Mouse (Mus musculus) liver, embryonic 12.5 days (tissue): ENCODE measurements around the gene Lclat1. TPM values are rescaled to one million over a fixed set of nuclear protein-coding genes. Genes with fewer than 3 reads are reported as not detected.

ENCODE experiments used
- ATAC-seq: fragments of 200-750 bp; cut with Nextera tagmentation; 2 replicates; pipeline ENCODE4 v1.8.0; 2017; ENCODE audit warnings: moderate number of reproducible peaks, mild to moderate bottlenecking, moderate library complexity
- H3K27ac ChIP-seq: fragments of 300-500 bp; sonication (generic); 2 replicates; pipeline ENCODE4 v1.5.1; 2016; ENCODE audit warnings: mild to moderate bottlenecking
- H3K27me3 ChIP-seq: fragments of 300-500 bp; sonication (generic); replicated peaks from 2 replicates; pipeline ENCODE4 v1.6.1; 2016; ENCODE audit warnings: mild to moderate bottlenecking, moderate library complexity
- H3K36me3 ChIP-seq: fragments of 300-500 bp; sonication (generic); 2 replicates; pipeline ENCODE4 v1.6.1; 2016; ENCODE audit warnings: mild to moderate bottlenecking, moderate library complexity
- H3K4me1 ChIP-seq: fragments of 300-500 bp; sonication (generic); 2 replicates; pipeline ENCODE4 v1.6.1; 2016
- H3K4me2 ChIP-seq: fragments of 300-500 bp; sonication (generic); 2 replicates; pipeline ENCODE4 v1.6.1; 2016; ENCODE audit warnings: mild to moderate bottlenecking, moderate library complexity
- H3K4me3 ChIP-seq: fragments of 300-500 bp; sonication (generic); 2 replicates; pipeline ENCODE4 v1.5.1; 2016; ENCODE audit warnings: mild to moderate bottlenecking, moderate library complexity
- H3K9ac ChIP-seq: fragments of 300-500 bp; sonication (generic); 2 replicates; pipeline ENCODE4 v1.6.1; 2016; ENCODE audit warnings: mild to moderate bottlenecking, moderate library complexity
- H3K9me3 ChIP-seq: fragments of 300-500 bp; sonication (generic); replicated peaks from 2 replicates; pipeline ENCODE4 v1.6.1; 2016; ENCODE audit warnings: mild to moderate bottlenecking, moderate library complexity
- WGBS: fragments of 180-500 bp; shearing (Covaris S2); methylation state at CpG from one replicate; pipeline ENCODE4 v1.1.7; 2016; ENCODE audit not compliant: insufficient replicate concordance; 5-methylcytosine and 5-hydroxymethylcytosine counted together
- polyA plus RNA-seq: library from polyadenylated mRNA; unstranded; fragments of >200 nt; fragmentation: Nextera tagmentation; extraction: Ambion mirVana; gene quantifications from 2 replicates; pipeline ENCODE4 v1.2.1, GENCODE M21; 2016

The Lclat1 gene
- polyA plus RNA-seq, 1 experiment from 2014 or later, result 4.5 TPM

DNA sequence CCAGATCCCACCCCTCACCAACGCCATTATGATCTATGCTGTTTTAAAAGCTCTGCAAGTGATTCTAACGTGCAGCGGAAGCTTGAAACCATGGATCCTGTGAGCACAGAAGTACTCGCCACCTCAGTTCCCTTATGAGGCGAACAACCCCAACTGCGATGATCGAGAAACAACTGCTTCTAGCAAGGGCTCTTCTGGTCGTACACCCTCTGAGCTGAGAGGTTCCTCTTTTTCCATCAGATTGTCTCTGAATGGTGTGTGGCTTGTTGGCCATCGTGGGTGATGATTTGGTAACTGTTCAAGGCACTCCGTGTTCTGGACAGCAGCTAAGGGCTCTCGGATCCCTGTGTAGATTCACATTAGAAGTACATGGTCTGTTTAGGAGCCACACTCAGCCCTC, 12.7 kb upstream of the Lclat1 start:
- H3K36me3 ChIP-seq, result no peaks in the 10 kb centered on the region
- peaks cover 3% of the 10 kb centered on the region; the same call in 1 of the 2 replicates for H3K27me3 ChIP-seq
- no peaks in the 10 kb centered on the region for H3K4me1 ChIP-seq
- H3K4me2 ChIP-seq, result no peak overlapping the region
- WGBS, result 41% methylated on average over 11 of the region's 11 CpGs
- no peaks in the 10 kb centered on the region for H3K9me3 ChIP-seq
- H3K4me3 ChIP-seq, result no peak overlapping the region
- H3K27ac ChIP-seq, result no peak overlapping the region
- ATAC-seq, result no peak
- H3K9ac ChIP-seq, result no peak overlapping the region

DNA sequence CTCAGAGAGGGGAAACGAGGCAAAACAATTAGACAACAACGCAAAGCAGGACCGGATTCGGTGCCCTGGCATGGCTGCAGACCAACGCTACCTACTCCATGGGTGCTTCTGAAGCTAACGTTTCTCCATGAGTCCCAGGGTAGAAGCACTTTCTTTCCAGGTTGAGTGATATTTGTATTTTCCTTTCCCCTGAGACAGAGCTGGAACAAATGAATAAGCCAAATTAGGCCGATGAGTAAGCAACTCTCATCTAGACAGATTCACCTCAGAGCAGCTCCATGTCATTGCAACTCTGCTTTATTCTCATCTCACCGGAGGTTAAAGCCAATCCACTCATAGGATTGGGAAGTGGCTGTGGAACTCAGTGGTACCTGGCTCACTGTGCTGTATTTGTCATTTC, 12.2 kb upstream of the Lclat1 start:
- Histone ChIP-seq H3K4me1 (no peaks in the 10 kb centered on the region), H3K36me3 (no peaks in the 10 kb centered on the region), H3K9me3 (no peaks in the 10 kb centered on the region), H3K4me2 (no peak overlapping the region), H3K27me3 (peaks cover 3% of the 10 kb centered on the region; the same call in 1 of the 2 replicates), H3K9ac (no peak overlapping the region), H3K27ac (no peak overlapping the region), H3K4me3 (no peak overlapping the region)
- ATAC-seq, result no peak
- WGBS, result 75% methylated on average over 8 of the region's 8 CpGs

DNA sequence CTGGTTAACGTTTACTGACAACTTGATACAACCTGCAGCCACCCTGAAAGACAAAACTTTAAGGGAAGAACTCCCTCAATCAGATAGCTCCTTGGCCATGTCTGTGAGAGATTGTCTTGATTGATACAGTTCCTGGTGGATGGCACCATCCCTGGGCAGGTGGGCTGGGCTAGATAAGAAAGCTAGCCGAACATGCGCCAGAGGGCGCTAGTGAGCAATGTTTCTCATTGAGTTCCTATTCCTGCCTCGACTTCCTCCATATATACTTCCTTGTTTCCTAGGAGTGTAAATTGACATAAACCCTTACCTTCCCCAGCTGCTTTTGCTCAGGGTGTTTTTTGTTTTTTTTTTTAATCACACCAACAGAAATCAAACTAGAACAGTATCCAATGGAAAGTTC, 11.3 kb upstream of the Lclat1 start:
- no peak overlapping the region for H3K9ac ChIP-seq
- H3K36me3 ChIP-seq, result no peaks in the 10 kb centered on the region
- 21% methylated on average over 5 of the region's 5 CpGs for WGBS
- no peaks in the 10 kb centered on the region for H3K4me1 ChIP-seq
- no peak for ATAC-seq
- H3K4me2 ChIP-seq, result no peak overlapping the region
- H3K4me3 ChIP-seq, result no peak overlapping the region
- peaks cover 3% of the 10 kb centered on the region; the same call in 1 of the 2 replicates for H3K27me3 ChIP-seq
- no peak overlapping the region for H3K27ac ChIP-seq
- H3K9me3 ChIP-seq, result no peaks in the 10 kb centered on the region

DNA sequence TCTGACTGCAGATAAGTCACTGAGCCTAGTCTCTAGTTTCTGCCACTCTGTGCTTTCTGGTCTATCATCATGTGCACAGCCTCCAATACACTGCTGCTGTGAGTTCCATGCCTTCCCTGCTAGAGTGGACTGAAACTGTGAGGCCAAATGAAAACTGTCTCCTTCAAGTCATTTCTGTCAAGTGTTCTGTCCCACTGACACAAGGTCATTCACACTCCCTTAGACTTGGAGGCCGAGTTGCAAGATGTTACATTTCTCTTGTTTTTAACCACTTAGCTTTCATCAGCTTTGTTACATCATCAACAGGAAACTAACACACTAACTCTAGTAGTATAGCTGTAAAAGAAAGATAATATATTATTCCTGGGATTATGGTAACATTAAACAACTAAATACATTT, 9.1 kb upstream of the Lclat1 start:
- H3K4me1 ChIP-seq, result no peaks in the 10 kb centered on the region
- WGBS, result 49% methylated on average over 1 of the region's 1 CpGs
- H3K9ac ChIP-seq, result no peak overlapping the region
- ATAC-seq, result no peak
- H3K4me3 ChIP-seq, result no peak overlapping the region
- no peak overlapping the region for H3K27ac ChIP-seq
- peaks cover 3% of the 10 kb centered on the region; the same call in 1 of the 2 replicates for H3K27me3 ChIP-seq
- no peaks in the 10 kb centered on the region for H3K9me3 ChIP-seq
- no peak overlapping the region for H3K4me2 ChIP-seq
- H3K36me3 ChIP-seq, result no peaks in the 10 kb centered on the region

DNA sequence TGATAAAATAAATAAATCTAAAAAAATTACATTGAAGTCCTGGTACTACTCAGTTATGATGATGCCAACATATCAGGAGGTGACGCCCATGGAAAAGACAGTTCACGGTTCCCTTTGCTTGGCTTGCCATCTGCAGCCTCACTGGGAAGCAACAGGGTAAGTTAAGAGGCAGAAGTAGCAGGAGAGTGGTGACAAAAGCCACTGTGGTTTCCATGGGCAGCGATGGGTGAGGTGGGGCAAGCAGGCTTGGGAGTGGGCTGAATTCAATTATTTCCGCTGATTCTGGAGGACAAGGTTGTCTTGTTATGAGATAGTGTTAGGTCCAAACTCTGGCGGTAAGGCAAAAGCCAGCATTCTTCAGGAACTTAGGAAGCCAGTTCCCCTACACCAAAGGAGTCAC, 7.4 kb upstream of the Lclat1 start:
- Histone ChIP-seq H3K4me2 (no peak overlapping the region), H3K9me3 (no peaks in the 10 kb centered on the region), H3K9ac (no peak overlapping the region), H3K36me3 (no peaks in the 10 kb centered on the region), H3K4me3 (no peak overlapping the region), H3K27ac (no peak overlapping the region), H3K27me3 (peaks cover 13% of the 10 kb centered on the region), H3K4me1 (no peaks in the 10 kb centered on the region)
- no peak for ATAC-seq
- 80% methylated on average over 5 of the region's 5 CpGs for WGBS

DNA sequence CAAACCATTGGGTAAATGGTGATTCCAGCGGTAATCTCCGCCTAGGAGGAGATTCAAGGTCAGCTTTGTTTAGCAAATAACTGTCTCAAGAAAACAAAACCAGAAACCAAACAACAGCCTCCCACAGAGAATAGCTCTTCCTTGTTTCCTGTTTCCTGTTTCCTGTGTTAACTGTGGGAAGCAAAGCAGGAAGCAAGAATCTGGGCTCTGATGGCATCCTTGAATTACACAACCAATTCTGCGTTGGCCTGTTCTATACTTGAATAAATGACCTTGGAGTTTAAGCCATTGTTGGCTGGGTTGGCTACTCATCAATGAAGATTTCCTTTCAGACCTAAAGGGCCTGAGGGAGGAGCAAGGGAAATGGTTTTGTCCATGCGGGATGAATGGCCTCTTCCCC, 5.2 kb upstream of the Lclat1 start:
- no peaks in the 10 kb centered on the region for H3K9me3 ChIP-seq
- no peak overlapping the region for H3K9ac ChIP-seq
- H3K4me3 ChIP-seq, result no peak overlapping the region
- ATAC-seq, result no peak
- no peak overlapping the region for H3K4me2 ChIP-seq
- peaks cover 13% of the 10 kb centered on the region for H3K27me3 ChIP-seq
- WGBS, result 52% methylated on average over 4 of the region's 4 CpGs
- H3K36me3 ChIP-seq, result no peaks in the 10 kb centered on the region
- peaks cover 5% of the 10 kb centered on the region; the same call in 1 of the 2 replicates for H3K4me1 ChIP-seq
- H3K27ac ChIP-seq, result no peak overlapping the region

DNA sequence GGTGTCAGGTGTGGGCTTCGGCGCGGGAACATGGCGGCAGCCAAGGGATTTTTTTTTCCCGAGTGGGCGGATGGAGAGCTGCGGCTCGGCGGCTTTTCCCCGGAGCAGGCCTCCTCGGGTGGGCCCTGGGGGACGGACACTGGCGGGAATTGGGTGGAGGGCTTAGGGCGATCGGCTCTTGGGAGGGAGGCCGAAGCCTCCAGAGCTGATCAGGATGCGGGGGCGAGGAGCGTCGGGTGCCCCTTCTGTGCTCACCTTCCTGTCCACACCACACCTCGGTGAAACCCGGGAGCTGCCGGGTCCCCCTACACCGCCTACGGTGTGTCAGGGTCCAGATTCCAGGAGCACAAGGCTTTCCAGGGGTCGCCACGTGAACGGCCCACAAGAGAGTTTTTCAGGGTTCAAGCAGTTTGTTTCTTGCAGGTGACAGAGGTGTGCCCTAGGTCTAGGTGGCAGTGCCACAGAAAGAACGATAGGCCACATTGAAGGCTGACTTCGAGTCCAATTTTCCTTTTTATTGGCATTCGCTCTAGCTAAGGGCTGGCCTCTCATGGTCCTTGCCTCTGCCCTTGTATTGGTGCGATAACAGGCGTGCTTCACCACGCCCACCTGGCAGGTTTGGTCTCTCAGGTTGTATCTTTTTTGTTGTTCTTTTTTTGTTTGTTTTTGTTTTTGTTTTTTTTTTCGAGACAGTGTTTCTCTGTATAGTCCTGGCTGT, 544 bp downstream of the Lclat1 start:
- H3K27me3 ChIP-seq, result peaks cover 10% of the 10 kb centered on the region; the same call in 1 of the 2 replicates
- peak overlapping the region; percentile 70 for H3K4me3 ChIP-seq
- H3K4me2 ChIP-seq, result peak overlapping the region; percentile 94
- peak overlapping the region; percentile 74 for H3K9ac ChIP-seq
- H3K27ac ChIP-seq, result peak overlapping the region; percentile 26; the same call in 1 of the 2 replicates
- H3K9me3 ChIP-seq, result no peaks in the 10 kb centered on the region
- peaks cover 20% of the 10 kb centered on the region for H3K4me1 ChIP-seq
- ATAC-seq, result peak; percentile 23
- H3K36me3 ChIP-seq, result no peaks in the 10 kb centered on the region
- WGBS, result 3% methylated on average over 33 of the region's 35 CpGs

DNA sequence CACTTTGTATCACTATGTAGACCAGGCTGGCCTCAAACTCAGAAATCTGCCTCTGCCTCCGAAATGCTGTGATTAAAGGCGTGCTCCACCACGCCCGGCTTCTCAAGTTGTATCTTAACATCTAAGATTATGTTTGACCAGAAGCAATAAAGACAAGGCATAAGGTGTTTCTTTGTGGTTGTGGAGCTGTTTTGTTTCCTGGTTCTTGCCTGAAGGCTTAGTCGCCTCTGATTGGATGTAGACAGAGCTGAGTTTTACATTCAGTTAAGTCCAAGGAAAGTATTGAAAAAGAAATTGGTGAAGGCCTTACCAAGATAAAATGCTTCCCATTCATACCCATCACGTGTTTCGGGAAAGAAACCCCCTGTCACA, 1.1 kb downstream of the Lclat1 start:
- Histone ChIP-seq H3K27me3 (peaks cover 10% of the 10 kb centered on the region; the same call in 1 of the 2 replicates), H3K9ac (no peak overlapping the region), H3K9me3 (no peaks in the 10 kb centered on the region), H3K4me2 (peak overlapping the region; percentile 94), H3K36me3 (no peaks in the 10 kb centered on the region), H3K27ac (no peak overlapping the region), H3K4me1 (peaks cover 20% of the 10 kb centered on the region), H3K4me3 (no peak overlapping the region)
- WGBS, result 76% methylated on average over 7 of the region's 7 CpGs
- ATAC-seq, result no peak

DNA sequence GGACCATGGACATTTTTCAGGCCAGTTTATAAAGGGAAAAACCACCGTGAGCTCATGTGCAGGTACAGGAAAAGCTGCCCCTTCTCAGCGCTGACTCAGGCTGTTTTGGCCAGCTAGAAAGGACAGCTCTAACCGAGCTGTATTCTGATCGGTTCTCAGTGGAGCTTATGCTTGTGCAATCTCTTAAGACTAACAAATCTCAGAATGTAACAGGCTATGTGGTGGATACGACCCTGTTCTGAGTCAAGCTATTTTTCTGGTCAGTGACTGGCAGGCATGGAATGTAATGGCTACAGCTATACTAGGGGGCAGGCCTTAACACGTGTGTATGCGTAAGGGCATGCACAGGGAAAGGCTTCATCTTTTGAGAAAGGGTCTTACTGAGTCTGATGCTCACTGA, 4.3 kb downstream of the Lclat1 start:
- Histone ChIP-seq H3K27ac (no peak overlapping the region), H3K4me1 (peaks cover 19% of the 10 kb centered on the region), H3K4me3 (no peak overlapping the region), H3K4me2 (no peak overlapping the region), H3K27me3 (no peaks in the 10 kb centered on the region), H3K36me3 (no peaks in the 10 kb centered on the region), H3K9me3 (no peaks in the 10 kb centered on the region), H3K9ac (no peak overlapping the region)
- no peak for ATAC-seq
- WGBS, result 61% methylated on average over 7 of the region's 7 CpGs

DNA sequence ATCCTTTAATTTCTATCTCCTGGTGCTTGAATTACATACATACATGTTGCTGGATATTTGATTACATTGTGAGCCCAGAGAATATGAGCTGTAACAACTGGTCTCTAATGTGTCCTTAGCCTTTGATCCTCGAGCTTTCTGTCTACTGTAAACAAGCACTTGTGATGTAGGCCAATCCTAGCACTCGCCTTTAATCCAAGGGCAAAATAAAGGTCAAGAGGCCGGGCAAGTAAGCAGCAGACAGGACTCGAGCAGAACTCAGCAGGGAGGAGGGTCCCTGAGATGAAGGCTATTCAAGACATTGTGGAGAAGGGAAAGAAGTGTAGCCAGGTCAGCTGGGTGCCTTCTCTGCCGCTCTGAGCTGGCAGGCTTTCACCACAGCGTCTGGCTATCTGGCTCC, 4.8 kb downstream of the Lclat1 start:
- WGBS, result 58% methylated on average over 6 of the region's 6 CpGs
- Histone ChIP-seq H3K27ac (no peak overlapping the region), H3K4me1 (peaks cover 15% of the 10 kb centered on the region), H3K4me2 (no peak overlapping the region), H3K27me3 (no peaks in the 10 kb centered on the region), H3K9me3 (no peaks in the 10 kb centered on the region), H3K9ac (no peak overlapping the region), H3K36me3 (no peaks in the 10 kb centered on the region), H3K4me3 (no peak overlapping the region)
- ATAC-seq, result no peak

DNA sequence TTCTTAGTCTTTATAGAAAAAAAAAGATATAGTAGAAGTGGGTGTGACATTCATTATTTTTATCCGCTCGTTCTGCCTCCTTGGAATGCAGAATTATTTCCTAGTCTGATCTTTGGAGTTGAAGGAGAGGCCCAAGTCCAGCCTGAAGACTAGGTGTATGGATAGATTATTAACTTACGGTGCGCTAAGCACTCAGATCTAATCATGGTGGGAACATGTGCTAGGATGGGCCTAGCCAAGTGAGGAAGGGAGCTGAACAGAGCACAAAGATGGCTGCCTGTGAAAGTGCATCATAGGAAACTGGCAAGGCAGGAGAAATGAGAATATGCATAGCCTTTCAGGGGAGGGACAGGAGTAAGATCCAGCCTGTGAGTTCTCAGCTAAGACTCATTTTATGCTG, 5.4 kb downstream of the Lclat1 start:
- H3K4me3 ChIP-seq, result no peak overlapping the region
- no peak overlapping the region for H3K9ac ChIP-seq
- WGBS, result 89% methylated on average over 4 of the region's 4 CpGs
- no peak overlapping the region for H3K27ac ChIP-seq
- no peaks in the 10 kb centered on the region for H3K27me3 ChIP-seq
- no peaks in the 10 kb centered on the region for H3K36me3 ChIP-seq
- H3K4me2 ChIP-seq, result no peak overlapping the region
- ATAC-seq, result no peak
- H3K9me3 ChIP-seq, result no peaks in the 10 kb centered on the region
- H3K4me1 ChIP-seq, result peaks cover 12% of the 10 kb centered on the region

DNA sequence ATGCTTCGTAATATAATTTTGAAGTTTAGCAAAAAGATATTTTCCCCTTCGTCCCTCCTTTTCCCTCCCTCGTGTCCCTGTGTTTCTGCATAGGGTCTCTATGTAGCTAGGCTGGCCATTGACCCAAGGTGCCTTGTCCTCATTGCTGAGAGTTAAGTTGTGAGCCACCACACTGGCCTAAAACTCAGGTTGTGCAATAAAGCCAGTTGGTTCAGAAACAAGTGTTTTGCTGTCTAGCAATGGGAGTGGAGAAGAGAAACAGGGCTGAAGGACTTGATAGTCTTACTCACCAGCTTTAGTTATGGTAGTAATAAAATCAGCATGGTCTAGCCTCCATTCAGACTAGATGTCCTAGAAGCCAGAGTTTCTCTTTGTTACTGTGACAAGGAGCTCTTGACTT, 10.3 kb downstream of the Lclat1 start:
- Histone ChIP-seq H3K4me3 (no peak overlapping the region), H3K4me1 (no peaks in the 10 kb centered on the region), H3K9ac (no peak overlapping the region), H3K27me3 (no peaks in the 10 kb centered on the region), H3K4me2 (no peak overlapping the region), H3K9me3 (no peaks in the 10 kb centered on the region), H3K27ac (no peak overlapping the region), H3K36me3 (no peaks in the 10 kb centered on the region)
- WGBS, result 71% methylated on average over 3 of the region's 3 CpGs
- no peak for ATAC-seq

DNA sequence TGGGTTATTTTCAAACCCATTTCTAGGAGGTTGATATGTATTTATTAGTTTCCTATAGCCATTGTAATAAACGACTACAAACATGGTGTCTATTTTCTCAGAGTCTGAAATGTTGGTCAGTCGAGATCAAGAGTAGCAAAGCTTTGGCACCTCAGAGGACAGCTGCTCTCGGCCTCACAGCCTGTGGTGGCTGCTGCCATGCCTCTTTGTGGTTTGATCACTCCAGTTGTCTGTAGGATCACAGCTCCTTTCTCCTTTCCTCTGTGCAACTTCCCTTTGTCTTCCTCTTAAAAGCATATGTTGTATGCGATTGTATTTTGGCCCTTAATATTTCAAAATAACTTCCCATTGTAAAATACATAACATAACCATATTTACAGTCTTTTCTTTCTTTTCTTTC, 10.9 kb downstream of the Lclat1 start:
- no peaks in the 10 kb centered on the region for H3K27me3 ChIP-seq
- H3K9me3 ChIP-seq, result no peaks in the 10 kb centered on the region
- no peak overlapping the region for H3K4me3 ChIP-seq
- no peak overlapping the region for H3K9ac ChIP-seq
- H3K36me3 ChIP-seq, result no peaks in the 10 kb centered on the region
- H3K4me2 ChIP-seq, result no peak overlapping the region
- H3K4me1 ChIP-seq, result no peaks in the 10 kb centered on the region
- no peak overlapping the region for H3K27ac ChIP-seq
- 32% methylated on average over 4 of the region's 4 CpGs for WGBS
- no peak for ATAC-seq
